Mouse (Mus musculus): ENCODE measurements around the gene Gzmc. TPM values are rescaled to one million over a fixed set of nuclear protein-coding genes. Genes with fewer than 3 reads are reported as not detected.
"Not testable (repeated sequence)": the region's sequence is repeated elsewhere in the genome, so short reads cannot be mapped to it uniquely, and the experiment has no call there.

Gene Gzmc
- polyA plus RNA-seq, 2 experiments, result not detected

DNA sequence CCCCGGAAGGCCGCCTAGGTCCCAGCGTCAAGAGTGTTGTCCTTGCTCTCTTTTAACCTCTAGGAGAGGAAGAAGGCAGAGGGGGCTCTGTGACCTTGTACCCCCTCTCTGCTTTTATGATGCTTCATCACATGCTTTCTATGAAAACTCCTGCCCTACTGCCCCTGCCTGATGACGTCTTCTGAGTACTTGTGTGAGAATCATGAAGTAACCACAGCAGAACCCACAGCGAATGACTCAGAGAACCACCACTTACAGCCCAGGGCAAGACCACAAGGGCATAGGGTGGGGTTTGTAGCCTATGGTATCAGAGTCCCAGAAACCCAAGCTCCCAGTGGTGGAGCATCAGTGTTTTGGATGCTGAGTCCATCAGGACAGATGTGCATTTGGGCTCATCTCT, 27.7 kb upstream of the Gzmc start, which contains the start of gene Gzmb:
Gene Gzmb, minus strand, starts transcription at position 108 of the 400 bp plus-strand sequence.
- H3K9ac ChIP-seq (ENCODE audit: low read depth, low read length, severe bottlenecking), result no peak within 1 kb of the TSS
- H3K27me3 ChIP-seq (ENCODE audit: control insufficient read depth, insufficient read depth, low read length), result no peaks in the 10 kb centered on the region
- H3K4me3 ChIP-seq (replicated peaks; ENCODE audit: low read length), result no peak within 1 kb of the TSS
- H3K36me3 ChIP-seq (ENCODE audit: control insufficient read depth, insufficient read depth, low read length), result no peaks in the 10 kb centered on the region
- DNase-seq (ENCODE audit: low spot score), result no peak
- WGBS, result 80% methylated on average over 5 of the region's 5 CpGs
- H3K4me2 ChIP-seq (replicated peaks; ENCODE audit: low read depth, low read length, severe bottlenecking), result no peak within 1 kb of the TSS
- no peaks in the 10 kb centered on the region for H3K9me3 ChIP-seq (ENCODE audit: control insufficient read depth, low read length)
- ATAC-seq (ENCODE audit: low FRiP score, low read depth), result no peak
- H3K27ac ChIP-seq (replicated peaks; ENCODE audit: low read depth, low read length), result no peak within 1 kb of the TSS
- no peaks in the 10 kb centered on the region for H3K4me1 ChIP-seq (ENCODE audit: control insufficient read depth, insufficient read depth, low read length)
- TF ChIP-seq POLR2A (IDR thresholded peaks at IDR 0.05; ENCODE audit: borderline replicate concordance, extremely low read depth, insufficient read depth, insufficient read length), result no peak

DNA sequence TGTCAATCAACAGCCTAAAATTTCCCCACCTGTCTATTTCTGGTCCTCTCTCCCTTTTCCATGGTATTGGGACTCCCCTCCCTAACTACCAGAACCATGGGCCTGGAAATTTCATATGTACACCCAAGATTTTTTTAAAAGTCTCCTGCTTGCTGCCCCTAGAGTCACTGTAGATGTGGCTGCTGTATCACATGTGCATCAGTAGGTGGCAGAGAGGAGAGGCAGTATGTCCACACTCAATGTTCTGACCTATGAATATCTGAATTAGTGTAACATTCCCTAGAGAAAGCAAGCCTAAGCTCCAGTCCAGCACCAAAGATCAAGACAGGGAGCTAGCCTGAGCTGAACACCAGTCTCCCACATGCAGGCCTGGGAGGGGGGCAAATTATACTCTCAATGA, 6.0 kb upstream of the Gzmc start:
- ATAC-seq (ENCODE audit: low FRiP score, low read depth) (no peak), DNase-seq (ENCODE audit: low spot score) (no peak)
- Histone ChIP-seq H3K4me1 (ENCODE audit: control insufficient read depth, insufficient read depth, low read length) (no peaks in the 10 kb centered on the region), H3K4me2 (replicated peaks; ENCODE audit: low read depth, low read length, severe bottlenecking) (no peak overlapping the region), H3K4me3 (replicated peaks; ENCODE audit: low read length) (no peak overlapping the region), H3K9ac (ENCODE audit: low read depth, low read length, severe bottlenecking) (no peak overlapping the region), H3K27ac (replicated peaks; ENCODE audit: low read depth, low read length) (no peak overlapping the region), H3K27me3 (ENCODE audit: control insufficient read depth, insufficient read depth, low read length) (no peaks in the 10 kb centered on the region), H3K9me3 (ENCODE audit: control insufficient read depth, low read length) (no peaks in the 10 kb centered on the region), H3K36me3 (ENCODE audit: control insufficient read depth, insufficient read depth, low read length) (no peaks in the 10 kb centered on the region)
- TF ChIP-seq POLR2A (IDR thresholded peaks at IDR 0.05; ENCODE audit: borderline replicate concordance, extremely low read depth, insufficient read depth, insufficient read length), result no peak

DNA sequence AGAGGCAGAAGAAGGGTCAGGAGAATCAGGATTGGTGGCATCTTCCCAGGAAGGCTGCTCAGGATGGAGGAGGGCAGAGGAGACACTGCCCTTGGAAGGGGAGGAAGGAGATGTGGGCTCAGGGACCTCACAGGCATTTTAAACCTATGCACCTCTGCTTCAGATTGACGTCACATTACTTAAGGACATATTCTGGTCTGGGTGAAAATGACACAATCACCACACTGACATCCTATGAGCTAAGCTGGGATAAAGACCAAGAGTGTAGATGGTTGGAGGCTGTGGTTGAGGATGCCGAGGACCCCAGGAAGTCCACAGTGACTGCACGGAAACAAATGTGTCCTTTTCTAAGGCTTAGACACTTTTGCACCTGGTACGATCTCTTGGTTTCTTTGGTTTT, 23.1 kb downstream of the Gzmc start, which contains the start of gene Gzmf:
Gene Gzmf, minus strand, starts transcription at position 101 of the 400 bp plus-strand sequence.
- TF ChIP-seq POLR2A (IDR thresholded peaks at IDR 0.05; ENCODE audit: borderline replicate concordance, extremely low read depth, insufficient read depth, insufficient read length), result no peak
- Histone ChIP-seq H3K27me3 (ENCODE audit: control insufficient read depth, insufficient read depth, low read length) (no peaks in the 10 kb centered on the region), H3K4me1 (ENCODE audit: control insufficient read depth, insufficient read depth, low read length) (no peaks in the 10 kb centered on the region), H3K4me3 (replicated peaks; ENCODE audit: low read length) (no peak within 1 kb of the TSS), H3K9ac (ENCODE audit: low read depth, low read length, severe bottlenecking) (no peak within 1 kb of the TSS), H3K27ac (replicated peaks; ENCODE audit: low read depth, low read length) (no peak within 1 kb of the TSS), H3K36me3 (ENCODE audit: control insufficient read depth, insufficient read depth, low read length) (no peaks in the 10 kb centered on the region), H3K9me3 (ENCODE audit: control insufficient read depth, low read length) (no peaks in the 10 kb centered on the region), H3K4me2 (replicated peaks; ENCODE audit: low read depth, low read length, severe bottlenecking) (no peak within 1 kb of the TSS)
- 89% methylated on average over 4 of the region's 4 CpGs for WGBS
- ATAC-seq (ENCODE audit: low FRiP score, low read depth), result no peak
- no peak for DNase-seq (ENCODE audit: low spot score)

DNA sequence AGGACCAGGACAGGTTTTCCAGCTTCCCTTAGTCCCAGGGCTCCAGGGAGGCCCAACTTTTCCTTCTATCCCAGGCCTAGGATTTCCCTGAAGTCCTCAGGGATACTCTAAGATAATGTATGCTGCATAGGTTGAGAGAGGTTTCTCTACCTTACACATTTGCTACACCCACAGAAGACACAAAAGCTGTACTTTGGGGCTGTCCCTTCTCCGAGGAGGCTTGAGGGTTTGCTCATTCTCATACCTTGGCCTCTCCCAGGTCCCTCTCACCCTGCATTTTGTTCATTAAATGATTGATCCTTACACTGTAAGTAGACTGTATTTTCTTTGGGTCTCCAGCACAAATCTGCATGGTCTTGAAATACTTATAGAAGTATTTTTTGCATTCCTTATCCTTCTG, 28.8 kb downstream of the Gzmc start:
- H3K27ac ChIP-seq (replicated peaks; ENCODE audit: low read depth, low read length), result no peak overlapping the region
- DNase-seq (ENCODE audit: low spot score), result no peak
- H3K4me2 ChIP-seq (replicated peaks; ENCODE audit: low read depth, low read length, severe bottlenecking), result no peak overlapping the region
- no peaks in the 10 kb centered on the region for H3K36me3 ChIP-seq (ENCODE audit: control insufficient read depth, insufficient read depth, low read length)
- no peaks in the 10 kb centered on the region for H3K9me3 ChIP-seq (ENCODE audit: control insufficient read depth, low read length)
- no peak for TF ChIP-seq POLR2A (IDR thresholded peaks at IDR 0.05; ENCODE audit: borderline replicate concordance, extremely low read depth, insufficient read depth, insufficient read length)
- no peaks in the 10 kb centered on the region for H3K4me1 ChIP-seq (ENCODE audit: control insufficient read depth, insufficient read depth, low read length)
- no peak overlapping the region for H3K4me3 ChIP-seq (replicated peaks; ENCODE audit: low read length)
- WGBS, result 96% methylated on average over 1 of the region's 1 CpGs
- no peak overlapping the region for H3K9ac ChIP-seq (ENCODE audit: low read depth, low read length, severe bottlenecking)
- no peak for ATAC-seq (ENCODE audit: low FRiP score, low read depth)
- H3K27me3 ChIP-seq (ENCODE audit: control insufficient read depth, insufficient read depth, low read length), result no peaks in the 10 kb centered on the region

DNA sequence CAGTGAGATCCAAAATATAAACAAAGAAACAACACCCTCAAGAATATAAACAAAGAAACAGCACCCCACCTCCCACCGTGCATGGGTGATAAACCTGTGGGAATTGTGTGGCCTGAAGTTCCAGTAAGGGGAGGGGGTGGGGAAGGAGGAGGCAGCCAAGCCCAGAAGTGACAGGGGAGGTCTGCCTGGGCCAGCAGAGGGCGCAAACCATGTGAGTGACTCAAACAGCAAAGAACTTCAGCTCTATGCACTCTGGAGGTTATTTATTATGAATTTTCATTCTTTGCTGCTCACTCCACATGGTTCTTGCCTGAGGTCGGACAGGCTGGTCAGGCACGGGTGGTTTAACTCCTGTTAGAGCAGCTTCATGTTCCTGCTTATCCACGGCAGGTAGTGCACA, 29.4 kb downstream of the Gzmc start:
- H3K9ac ChIP-seq (ENCODE audit: low read depth, low read length, severe bottlenecking); H3K9me3 ChIP-seq (ENCODE audit: control insufficient read depth, low read length); H3K27me3 ChIP-seq (ENCODE audit: control insufficient read depth, insufficient read depth, low read length); H3K4me1 ChIP-seq (ENCODE audit: control insufficient read depth, insufficient read depth, low read length); ATAC-seq (ENCODE audit: low FRiP score, low read depth); H3K4me3 ChIP-seq (replicated peaks; ENCODE audit: low read length); H3K27ac ChIP-seq (replicated peaks; ENCODE audit: low read depth, low read length); H3K36me3 ChIP-seq (ENCODE audit: control insufficient read depth, insufficient read depth, low read length); H3K4me2 ChIP-seq (replicated peaks; ENCODE audit: low read depth, low read length, severe bottlenecking): not testable (repeated sequence)
- peak; percentile 47 for DNase-seq (ENCODE audit: low spot score)
- WGBS, result 26% methylated on average over 5 of the region's 5 CpGs

DNA sequence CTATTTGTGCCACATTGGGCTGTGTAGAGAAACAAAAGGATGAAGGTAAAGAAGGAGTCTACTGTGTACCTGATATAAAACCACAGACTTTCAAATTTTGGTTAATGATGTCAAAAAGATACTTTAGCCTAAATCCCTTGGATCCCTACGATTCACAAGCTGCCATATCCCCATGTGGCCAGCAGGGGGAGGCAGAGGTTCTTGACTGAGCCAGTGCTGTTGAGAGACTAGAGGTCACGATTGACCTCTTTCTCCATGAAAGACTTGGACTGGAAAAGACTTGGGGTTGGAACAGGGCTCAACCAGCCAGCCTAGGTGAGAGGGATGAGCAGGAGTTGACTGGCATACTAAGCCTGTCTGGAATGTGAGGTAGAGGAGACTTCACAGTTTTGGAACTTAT, 30.5 kb downstream of the Gzmc start:
- Histone ChIP-seq H3K36me3 (ENCODE audit: control insufficient read depth, insufficient read depth, low read length) (no peaks in the 10 kb centered on the region), H3K27ac (replicated peaks; ENCODE audit: low read depth, low read length) (no peak overlapping the region), H3K4me3 (replicated peaks; ENCODE audit: low read length) (no peak overlapping the region), H3K4me1 (ENCODE audit: control insufficient read depth, insufficient read depth, low read length) (no peaks in the 10 kb centered on the region), H3K27me3 (ENCODE audit: control insufficient read depth, insufficient read depth, low read length) (no peaks in the 10 kb centered on the region), H3K9me3 (ENCODE audit: control insufficient read depth, low read length) (no peaks in the 10 kb centered on the region), H3K9ac (ENCODE audit: low read depth, low read length, severe bottlenecking) (no peak overlapping the region), H3K4me2 (replicated peaks; ENCODE audit: low read depth, low read length, severe bottlenecking) (no peak overlapping the region)
- DNase-seq (ENCODE audit: low spot score) (peak; percentile 49), ATAC-seq (ENCODE audit: low FRiP score, low read depth) (no peak)
- WGBS, result 12% methylated on average over 2 of the region's 2 CpGs
- TF ChIP-seq POLR2A (IDR thresholded peaks at IDR 0.05; ENCODE audit: borderline replicate concordance, extremely low read depth, insufficient read depth, insufficient read length), result no peak
